Mouse (Mus musculus): Measurements from ENCODE around the gene Kcnma1. TPM values are rescaled to one million over a fixed set of nuclear protein-coding genes. Genes with fewer than 3 reads are reported as not detected.

The Kcnma1 gene
- polyA plus RNA-seq, 1 experiment from 2014 or later = 8.2 TPM

DNA sequence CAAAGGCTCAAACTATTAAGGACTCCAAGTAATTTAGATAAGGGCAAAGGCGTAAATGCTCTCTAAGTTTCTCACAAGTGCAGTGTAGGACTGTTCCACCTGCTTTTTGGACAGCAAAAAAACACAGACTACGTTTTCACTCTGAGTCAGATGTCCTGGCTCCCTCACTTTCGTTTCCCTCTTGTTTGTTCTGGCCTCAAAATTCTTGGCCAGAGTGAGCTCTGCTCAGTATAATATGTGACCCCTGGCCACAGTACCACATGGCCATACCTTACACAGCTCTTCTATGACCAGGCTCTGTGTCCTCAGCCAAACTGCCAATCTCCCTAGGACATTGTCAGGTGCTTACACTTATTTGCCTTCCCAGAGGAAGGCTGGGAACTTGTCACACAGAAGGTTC, 241.6 kb downstream of the Kcnma1 start:
- 73% methylated on average over 3 of the region's 3 CpGs for WGBS

DNA sequence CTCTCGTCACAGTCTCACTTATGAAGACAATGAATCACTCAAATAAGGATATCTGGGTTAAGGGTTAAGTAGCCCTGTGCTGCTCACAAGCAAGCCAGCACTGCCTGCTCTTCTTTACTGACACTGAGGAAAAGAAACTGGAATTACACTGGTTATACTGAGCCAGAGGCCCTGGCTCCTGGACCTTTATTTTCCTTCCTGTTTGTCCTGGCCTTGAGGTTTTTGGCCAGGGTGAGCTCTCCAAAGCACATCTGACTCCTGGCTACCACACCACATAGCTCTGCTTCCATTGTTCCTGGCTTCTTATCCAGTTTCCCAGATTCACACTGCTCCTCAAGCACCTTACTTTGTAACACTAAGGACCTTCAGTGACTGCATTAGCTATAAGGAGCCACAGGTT, 242.5 kb downstream of the Kcnma1 start:
- Histone ChIP-seq H3K36me3 (ENCODE audit: control insufficient read depth, insufficient read depth, low read length) (no peaks in the 10 kb centered on the region), H3K4me2 (ENCODE audit: low read length) (no peak overlapping the region), H3K9ac (ENCODE audit: low read length) (no peak overlapping the region), H3K4me3 (ENCODE audit: low read depth, low read length) (no peak overlapping the region), H3K4me1 (replicated peaks; ENCODE audit: control insufficient read depth, insufficient read depth, low read length) (no peaks in the 10 kb centered on the region; the same call in 1 of the 2 replicates), H3K27me3 (replicated peaks; ENCODE audit: control insufficient read depth, insufficient read depth, low read length) (0 out of 2 replicates have a peak, but pooled peaks cover 3% of the 10 kb centered on the region), H3K27ac (ENCODE audit: low read depth) (no peak overlapping the region), H3K9me3 (ENCODE audit: control insufficient read depth, low read length) (no peaks in the 10 kb centered on the region)
- ATAC-seq (replicated peaks; ENCODE audit: low FRiP score, low TSS enrichment, low read depth) (no peak), DNase-seq (ENCODE audit: low spot score) (no peak)
- 79% methylated on average over 1 of the region's 1 CpGs for WGBS

More for the DNA sequence above, 241.6 kb downstream of the Kcnma1 start:
- H3K4me1 ChIP-seq (replicated peaks; ENCODE audit: control insufficient read depth, insufficient read depth, low read length) = no peaks in the 10 kb centered on the region; the same call in 1 of the 2 replicates
- no peak overlapping the region for H3K4me3 ChIP-seq (ENCODE audit: low read depth, low read length)
- H3K27ac ChIP-seq (ENCODE audit: low read depth) = no peak overlapping the region
- DNase-seq (ENCODE audit: low spot score) = no peak
- H3K9me3 ChIP-seq (ENCODE audit: control insufficient read depth, low read length) = no peaks in the 10 kb centered on the region
- no peak overlapping the region for H3K9ac ChIP-seq (ENCODE audit: low read length)
- no peak for ATAC-seq (replicated peaks; ENCODE audit: low FRiP score, low TSS enrichment, low read depth)
- H3K4me2 ChIP-seq (ENCODE audit: low read length) = no peak overlapping the region
- no peaks in the 10 kb centered on the region for H3K36me3 ChIP-seq (ENCODE audit: control insufficient read depth, insufficient read depth, low read length)
- H3K27me3 ChIP-seq (replicated peaks; ENCODE audit: control insufficient read depth, insufficient read depth, low read length) = 0 out of 2 replicates have a peak, but pooled peaks cover 3% of the 10 kb centered on the region

DNA sequence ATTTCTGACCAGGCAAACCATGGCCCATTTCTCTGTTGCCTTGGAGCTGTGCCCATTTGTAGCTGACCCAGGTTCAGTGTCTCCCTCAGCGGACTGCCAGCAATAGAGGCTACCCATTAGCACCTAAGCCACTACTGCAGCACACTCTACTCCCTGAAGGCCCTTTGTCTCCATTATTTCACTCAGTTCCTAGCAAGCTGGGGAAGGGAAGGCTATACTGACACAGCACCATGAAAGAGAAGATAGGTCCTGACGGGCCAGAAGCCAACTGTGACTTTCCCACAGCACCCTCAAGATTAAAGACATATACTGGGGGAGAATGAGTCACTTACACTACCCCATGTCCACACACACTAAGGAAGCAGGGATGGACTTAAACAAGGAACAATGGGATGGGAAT, 251.8 kb downstream of the Kcnma1 start:
- 87% methylated on average over 2 of the region's 2 CpGs for WGBS

DNA sequence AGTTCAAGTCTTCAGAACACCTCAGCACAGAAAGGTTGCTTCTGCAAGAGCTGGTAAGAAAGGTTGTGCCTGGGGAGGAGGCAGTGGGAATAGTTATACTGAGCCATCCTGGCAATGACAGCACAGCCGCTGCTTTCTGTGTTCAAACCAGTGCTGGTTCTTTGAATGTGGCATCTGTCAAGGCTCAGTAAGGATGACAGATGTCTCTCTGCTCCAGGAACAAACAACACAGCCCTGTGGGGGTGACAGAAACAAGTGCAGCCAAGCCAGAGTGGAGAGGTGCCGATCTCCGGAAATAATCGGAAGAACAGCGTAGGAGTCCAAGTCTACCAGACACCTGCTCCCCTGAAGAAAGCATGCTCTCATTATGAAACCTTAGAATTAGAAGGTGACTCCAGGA, 254.7 kb downstream of the Kcnma1 start:
- WGBS = 84% methylated on average over 5 of the region's 5 CpGs

More for the DNA sequence above, 251.8 kb downstream of the Kcnma1 start:
- Histone ChIP-seq H3K9me3 (ENCODE audit: control insufficient read depth, low read length) (no peaks in the 10 kb centered on the region), H3K27ac (ENCODE audit: low read depth) (no peak overlapping the region), H3K36me3 (ENCODE audit: control insufficient read depth, insufficient read depth, low read length) (no peaks in the 10 kb centered on the region), H3K4me1 (replicated peaks; ENCODE audit: control insufficient read depth, insufficient read depth, low read length) (no peaks in the 10 kb centered on the region), H3K9ac (ENCODE audit: low read length) (no peak overlapping the region), H3K4me2 (ENCODE audit: low read length) (no peak overlapping the region), H3K27me3 (replicated peaks; ENCODE audit: control insufficient read depth, insufficient read depth, low read length) (no peaks in the 10 kb centered on the region), H3K4me3 (ENCODE audit: low read depth, low read length) (no peak overlapping the region)
- no peak for DNase-seq (ENCODE audit: low spot score)
- no peak for ATAC-seq (replicated peaks; ENCODE audit: low FRiP score, low TSS enrichment, low read depth)

DNA sequence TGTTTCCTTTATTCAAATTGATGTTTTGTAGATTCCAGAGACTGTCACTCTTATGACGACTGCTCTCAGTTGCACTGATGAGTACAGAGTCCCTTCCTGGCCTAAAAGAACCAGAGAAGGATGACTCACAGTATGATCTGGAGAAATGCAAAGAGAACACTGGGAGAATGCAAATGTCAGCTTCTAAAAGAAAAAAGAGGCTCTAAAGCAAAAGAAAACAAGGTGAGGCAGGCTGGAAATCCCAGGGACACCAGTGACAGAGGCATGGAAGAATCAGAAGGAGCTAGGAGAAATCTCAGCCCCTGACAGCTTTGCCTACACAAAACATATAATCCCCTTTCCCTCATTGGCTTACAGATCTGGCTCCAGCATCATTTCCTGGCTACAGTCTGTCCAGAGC, 255.9 kb downstream of the Kcnma1 start:
- no peak overlapping the region for H3K4me2 ChIP-seq (ENCODE audit: low read length)
- H3K9me3 ChIP-seq (ENCODE audit: control insufficient read depth, low read length) = no peaks in the 10 kb centered on the region
- no peak overlapping the region for H3K27ac ChIP-seq (ENCODE audit: low read depth)
- H3K4me3 ChIP-seq (ENCODE audit: low read depth, low read length) = no peak overlapping the region
- ATAC-seq (replicated peaks; ENCODE audit: low FRiP score, low TSS enrichment, low read depth) (no peak), DNase-seq (ENCODE audit: low spot score) (no peak)
- no peaks in the 10 kb centered on the region for H3K4me1 ChIP-seq (replicated peaks; ENCODE audit: control insufficient read depth, insufficient read depth, low read length)
- no peaks in the 10 kb centered on the region for H3K27me3 ChIP-seq (replicated peaks; ENCODE audit: control insufficient read depth, insufficient read depth, low read length)
- WGBS = 68% methylated on average over 1 of the region's 1 CpGs
- H3K36me3 ChIP-seq (ENCODE audit: control insufficient read depth, insufficient read depth, low read length) = no peaks in the 10 kb centered on the region
- H3K9ac ChIP-seq (ENCODE audit: low read length) = no peak overlapping the region

More for the DNA sequence above, 254.7 kb downstream of the Kcnma1 start:
- no peaks in the 10 kb centered on the region for H3K4me1 ChIP-seq (replicated peaks; ENCODE audit: control insufficient read depth, insufficient read depth, low read length)
- no peak overlapping the region for H3K4me2 ChIP-seq (ENCODE audit: low read length)
- no peak for DNase-seq (ENCODE audit: low spot score)
- H3K4me3 ChIP-seq (ENCODE audit: low read depth, low read length) = no peak overlapping the region
- no peak for ATAC-seq (replicated peaks; ENCODE audit: low FRiP score, low TSS enrichment, low read depth)
- no peaks in the 10 kb centered on the region for H3K36me3 ChIP-seq (ENCODE audit: control insufficient read depth, insufficient read depth, low read length)
- no peak overlapping the region for H3K27ac ChIP-seq (ENCODE audit: low read depth)
- no peaks in the 10 kb centered on the region for H3K9me3 ChIP-seq (ENCODE audit: control insufficient read depth, low read length)
- H3K27me3 ChIP-seq (replicated peaks; ENCODE audit: control insufficient read depth, insufficient read depth, low read length) = no peaks in the 10 kb centered on the region
- H3K9ac ChIP-seq (ENCODE audit: low read length) = no peak overlapping the region

DNA sequence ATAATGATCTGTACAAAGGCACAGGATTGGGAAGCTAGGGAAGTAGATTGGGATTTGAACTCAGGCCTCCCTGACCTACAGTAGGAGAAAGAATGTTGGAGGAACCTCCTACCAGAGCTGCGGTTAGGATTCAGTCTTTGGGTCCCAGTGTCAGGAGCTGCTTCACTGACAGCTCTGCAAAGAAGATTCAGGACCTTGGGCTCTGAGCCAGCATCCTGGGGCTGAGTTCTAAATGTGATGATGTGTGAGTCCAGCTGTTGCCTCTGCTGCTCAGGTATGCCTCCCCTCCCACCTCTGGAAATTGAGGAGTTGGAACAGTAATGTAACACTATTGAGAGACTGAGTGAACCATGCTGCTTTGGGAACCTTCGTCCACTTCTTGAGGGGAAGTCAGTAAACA, 266.3 kb downstream of the Kcnma1 start:
- no peak for ATAC-seq (replicated peaks; ENCODE audit: low FRiP score, low TSS enrichment, low read depth)
- WGBS = 73% methylated on average over 2 of the region's 2 CpGs

DNA sequence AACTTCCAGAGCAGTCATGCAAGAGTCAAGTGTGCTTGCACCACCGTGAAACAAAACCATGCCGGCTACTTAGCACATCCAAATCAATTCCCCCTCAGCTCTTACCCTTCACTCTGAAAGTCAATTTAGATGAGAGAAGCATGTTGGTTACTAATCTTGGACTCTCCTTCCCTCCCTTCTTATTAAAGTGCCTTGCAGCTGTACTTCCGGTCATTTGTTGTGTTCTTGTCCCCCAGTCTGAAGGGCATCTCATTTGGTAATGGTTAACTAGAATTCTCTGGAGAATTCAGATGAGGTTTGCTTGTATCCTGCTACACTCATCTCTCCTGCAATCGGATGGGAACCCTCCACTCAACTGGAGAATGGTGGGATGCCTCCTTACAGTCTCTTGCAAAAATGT, 267.3 kb downstream of the Kcnma1 start:
- H3K4me2 ChIP-seq (ENCODE audit: low read length) = no peak overlapping the region
- no peaks in the 10 kb centered on the region for H3K36me3 ChIP-seq (ENCODE audit: control insufficient read depth, insufficient read depth, low read length)
- no peak overlapping the region for H3K9ac ChIP-seq (ENCODE audit: low read length)
- H3K4me3 ChIP-seq (ENCODE audit: low read depth, low read length) = no peak overlapping the region
- H3K27me3 ChIP-seq (replicated peaks; ENCODE audit: control insufficient read depth, insufficient read depth, low read length) = no peaks in the 10 kb centered on the region
- H3K9me3 ChIP-seq (ENCODE audit: control insufficient read depth, low read length) = no peaks in the 10 kb centered on the region
- no peaks in the 10 kb centered on the region for H3K4me1 ChIP-seq (replicated peaks; ENCODE audit: control insufficient read depth, insufficient read depth, low read length)
- H3K27ac ChIP-seq (ENCODE audit: low read depth) = no peak overlapping the region
- no peak for DNase-seq (ENCODE audit: low spot score)
- ATAC-seq (replicated peaks; ENCODE audit: low FRiP score, low TSS enrichment, low read depth) = no peak
- WGBS = 85% methylated on average over 4 of the region's 4 CpGs

More for the DNA sequence above, 266.3 kb downstream of the Kcnma1 start:
- no peaks in the 10 kb centered on the region for H3K36me3 ChIP-seq (ENCODE audit: control insufficient read depth, insufficient read depth, low read length)
- H3K4me2 ChIP-seq (ENCODE audit: low read length) = no peak overlapping the region
- H3K4me3 ChIP-seq (ENCODE audit: low read depth, low read length) = no peak overlapping the region
- no peak overlapping the region for H3K27ac ChIP-seq (ENCODE audit: low read depth)
- no peak for DNase-seq (ENCODE audit: low spot score)
- no peaks in the 10 kb centered on the region for H3K27me3 ChIP-seq (replicated peaks; ENCODE audit: control insufficient read depth, insufficient read depth, low read length)
- H3K4me1 ChIP-seq (replicated peaks; ENCODE audit: control insufficient read depth, insufficient read depth, low read length) = no peaks in the 10 kb centered on the region
- no peak overlapping the region for H3K9ac ChIP-seq (ENCODE audit: low read length)
- no peaks in the 10 kb centered on the region for H3K9me3 ChIP-seq (ENCODE audit: control insufficient read depth, low read length)

DNA sequence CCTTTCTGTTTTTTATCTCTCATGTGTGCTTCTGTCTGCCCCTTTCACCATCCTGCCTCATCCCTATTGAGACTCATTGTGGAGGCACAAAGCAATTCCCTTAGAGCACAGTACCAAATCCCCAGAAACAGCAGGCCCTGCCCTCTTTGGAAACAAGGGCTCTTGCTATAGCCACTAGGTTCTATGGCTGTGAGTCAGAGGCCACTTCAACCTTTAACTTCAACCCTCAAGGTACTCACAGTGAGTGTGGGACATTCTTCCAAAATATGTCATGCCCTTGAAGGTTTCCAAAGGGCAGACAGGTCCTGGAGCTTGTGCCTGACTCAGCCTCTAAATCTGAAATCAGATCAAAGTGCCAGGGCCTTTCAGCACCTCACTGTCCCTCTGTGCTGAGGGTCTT, 272.8 kb downstream of the Kcnma1 start:
- Histone ChIP-seq H3K4me3 (ENCODE audit: low read depth, low read length) (no peak overlapping the region), H3K36me3 (ENCODE audit: control insufficient read depth, insufficient read depth, low read length) (no peaks in the 10 kb centered on the region), H3K9ac (ENCODE audit: low read length) (no peak overlapping the region), H3K27ac (ENCODE audit: low read depth) (no peak overlapping the region), H3K4me1 (replicated peaks; ENCODE audit: control insufficient read depth, insufficient read depth, low read length) (no peaks in the 10 kb centered on the region), H3K27me3 (replicated peaks; ENCODE audit: control insufficient read depth, insufficient read depth, low read length) (no peaks in the 10 kb centered on the region), H3K4me2 (ENCODE audit: low read length) (no peak overlapping the region), H3K9me3 (ENCODE audit: control insufficient read depth, low read length) (no peaks in the 10 kb centered on the region)
- DNase-seq (ENCODE audit: low spot score) = no peak
- no peak for ATAC-seq (replicated peaks; ENCODE audit: low FRiP score, low TSS enrichment, low read depth)

DNA sequence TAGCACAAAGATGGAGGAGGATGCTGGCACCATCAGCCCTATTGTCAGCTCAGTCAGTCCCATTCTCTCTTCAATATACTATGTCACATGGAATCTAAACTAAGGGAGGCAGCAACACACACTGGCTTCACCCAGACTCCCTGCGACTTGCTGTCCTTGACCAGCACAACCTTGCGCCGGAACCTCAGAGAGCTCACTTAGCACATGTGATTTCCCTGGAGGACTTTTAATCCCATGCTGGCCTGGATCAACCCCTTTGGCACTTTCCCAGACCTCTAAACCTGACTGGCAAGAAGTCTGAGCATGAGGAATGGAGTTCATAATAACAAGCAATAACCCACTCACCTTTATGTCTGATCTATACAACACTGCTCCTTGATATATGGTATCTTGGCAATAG, 280.1 kb downstream of the Kcnma1 start:
- no peak for ATAC-seq (replicated peaks; ENCODE audit: low FRiP score, low TSS enrichment, low read depth)
- Histone ChIP-seq H3K9ac (ENCODE audit: low read length) (no peak overlapping the region), H3K36me3 (ENCODE audit: control insufficient read depth, insufficient read depth, low read length) (no peaks in the 10 kb centered on the region), H3K27ac (ENCODE audit: low read depth) (no peak overlapping the region), H3K4me3 (ENCODE audit: low read depth, low read length) (no peak overlapping the region), H3K4me1 (replicated peaks; ENCODE audit: control insufficient read depth, insufficient read depth, low read length) (no peaks in the 10 kb centered on the region), H3K4me2 (ENCODE audit: low read length) (no peak overlapping the region), H3K9me3 (ENCODE audit: control insufficient read depth, low read length) (no peaks in the 10 kb centered on the region), H3K27me3 (replicated peaks; ENCODE audit: control insufficient read depth, insufficient read depth, low read length) (no peaks in the 10 kb centered on the region)
- WGBS = 94% methylated on average over 3 of the region's 3 CpGs
- DNase-seq (ENCODE audit: low spot score) = no peak

Data from intestine, embryonic 14.5 days (tissue).